Comparison of ENCODE assay signal across 8 mouse cellular contexts in genomic region chr17:35703751-35704271, GRCm38 (mm10). TPM values are rescaled to one million over a fixed set of nuclear protein-coding genes. Genes with fewer than 3 reads are reported as not detected.
DNase-seq lines count a peak whose midpoint lies in the region; ATAC-seq and TF ChIP-seq lines count a peak whose summit lies in the region.

No protein-coding gene starts in this region.

- H3K27me3 ChIP-seq in lung, postnatal 0 days (replicated peaks; ENCODE audit: insufficient read depth, low read length), result no peaks in the 10 kb centered on the region
- no peaks in the 10 kb centered on the region for H3K27me3 ChIP-seq in embryonic facial prominence, embryonic 15.5 days
- no peaks in the 10 kb centered on the region for H3K27me3 ChIP-seq in midbrain, embryonic 14.5 days (ENCODE audit: control insufficient read depth, insufficient read depth, low read length)

- no peak for TF ChIP-seq EP300 in lung, postnatal 0 days (IDR thresholded peaks at IDR 0.05)

- H3K36me3 ChIP-seq in lung, postnatal 0 days (ENCODE audit: insufficient read depth, low read length), result no peaks in the 10 kb centered on the region
- no peaks in the 10 kb centered on the region for H3K36me3 ChIP-seq in embryonic facial prominence, embryonic 15.5 days
- H3K36me3 ChIP-seq in midbrain, embryonic 14.5 days (ENCODE audit: control insufficient read depth, insufficient read depth, low read length), result no peaks in the 10 kb centered on the region

- no peak overlapping the region for H3K9ac ChIP-seq in lung, postnatal 0 days (replicated peaks; ENCODE audit: low read depth)
- H3K9ac ChIP-seq in embryonic facial prominence, embryonic 15.5 days, result peak overlapping the region; percentile 45
- peak overlapping the region; percentile 68 for H3K9ac ChIP-seq in midbrain, embryonic 14.5 days (replicated peaks; ENCODE audit: low read length)

- H3K4me3 ChIP-seq in lung, postnatal 0 days (ENCODE audit: low read depth, low read length), result no peak overlapping the region
- H3K4me3 ChIP-seq in embryonic facial prominence, embryonic 15.5 days (replicated peaks), result peak overlapping the region; percentile 38
- H3K4me3 ChIP-seq in midbrain, embryonic 14.5 days (replicated peaks; ENCODE audit: low read depth, low read length), result peak overlapping the region; percentile 77

- ATAC-seq in lung, postnatal 0 days, result no peak
- no peak for ATAC-seq in embryonic facial prominence, embryonic 15.5 days (ENCODE audit: insufficient number of reproducible peaks, low FRiP score, low TSS enrichment, low read depth)
- ATAC-seq in midbrain, embryonic 14.5 days (ENCODE audit: low FRiP score, low TSS enrichment), result peak; percentile 71
- no peak for ATAC-seq in inflammation-experienced regulatory T-cells, adult 6 months

- peaks cover 20% of the 10 kb centered on the region; the same call in 1 of the 2 replicates for H3K4me1 ChIP-seq in lung, postnatal 0 days (ENCODE audit: insufficient read depth, low read depth, low read length)
- peaks cover 56% of the 10 kb centered on the region for H3K4me1 ChIP-seq in embryonic facial prominence, embryonic 15.5 days
- H3K4me1 ChIP-seq in midbrain, embryonic 14.5 days (ENCODE audit: control insufficient read depth, insufficient read depth, low read length), result peaks cover 28% of the 10 kb centered on the region

- no peak for DNase-seq in lung, postnatal 0 days (ENCODE audit: low spot score)
- DNase-seq in lung, adult 18-20 months, result no peak
- peak; percentile 76 for DNase-seq in kidney, adult 11 months
- peak; percentile 88 for DNase-seq in midbrain, embryonic 14.5 days
- no peak for DNase-seq in adrenal gland, postnatal 10 days
- DNase-seq in right cerebral cortex, postnatal 25 days, result no peak

- 5% methylated on average over 13 of the region's 14 CpGs for WGBS in lung, postnatal 0 days
- 8% methylated on average over 14 of the region's 14 CpGs for WGBS in embryonic facial prominence, embryonic 15.5 days
- under 1% methylated on average over 14 of the region's 14 CpGs for WGBS in midbrain, embryonic 14.5 days

- no peaks in the 10 kb centered on the region for H3K9me3 ChIP-seq in lung, postnatal 0 days (ENCODE audit: low read length)
- H3K9me3 ChIP-seq in embryonic facial prominence, embryonic 15.5 days (replicated peaks), result no peaks in the 10 kb centered on the region
- no peaks in the 10 kb centered on the region for H3K9me3 ChIP-seq in midbrain, embryonic 14.5 days (ENCODE audit: control insufficient read depth, low read length)

- no peak for TF ChIP-seq CTCF in lung, postnatal 0 days (IDR thresholded peaks at IDR 0.05)

- peak overlapping the region; percentile 37 for H3K4me2 ChIP-seq in lung, postnatal 0 days (replicated peaks; ENCODE audit: low read depth, low read length)
- H3K4me2 ChIP-seq in embryonic facial prominence, embryonic 15.5 days (replicated peaks), result peak overlapping the region; percentile 77
- peak overlapping the region; percentile 89 for H3K4me2 ChIP-seq in midbrain, embryonic 14.5 days (ENCODE audit: low read length)

- peak overlapping the region; percentile 28; the same call in 1 of the 2 replicates for H3K27ac ChIP-seq in lung, postnatal 0 days (ENCODE audit: low read length)
- H3K27ac ChIP-seq in embryonic facial prominence, embryonic 15.5 days (replicated peaks), result peak overlapping the region; percentile 91
- peak overlapping the region; percentile 98 for H3K27ac ChIP-seq in midbrain, embryonic 14.5 days (replicated peaks; ENCODE audit: low read depth, low read length)

RNA-seq across cellular contexts. Expression of gene Ddr1, which starts 0.6 kb away (rescaled TPM):
- polyA plus RNA-seq in lung, postnatal 0 days (2015; fragmentation: Nextera tagmentation; extraction: Ambion mirVana), result 64.2 and 79.3 TPM in 2 replicates
- 95.1 and 100 TPM in 2 replicates for polyA plus RNA-seq in embryonic facial prominence, embryonic 15.5 days (2015; fragmentation: Nextera tagmentation; extraction: Ambion mirVana)
- polyA plus RNA-seq in midbrain, embryonic 14.5 days (2014; fragmentation: Nextera tagmentation; extraction: Ambion mirVana), result 52.9 and 87.2 TPM in 2 replicates
- 10 to 100 TPM; 33.7 to 39.6 TPM for total RNA-seq in adrenal gland, postnatal 10 days (2021)
- 1 to 10 TPM in 1 of 3 experiments, under 1 TPM in 2; 0.65 to 1.1 (median 0.73) TPM for polyA plus RNA-seq in inflammation-experienced regulatory T-cells, adult 6 months (2017; shearing (Covaris generic))

RNA-seq across cellular contexts. Expression of gene Gtf2h4, which starts 30.3 kb away (rescaled TPM):
- 19.2 and 21.4 TPM in 2 replicates for polyA plus RNA-seq in lung, postnatal 0 days (2015; fragmentation: Nextera tagmentation; extraction: Ambion mirVana)
- polyA plus RNA-seq in embryonic facial prominence, embryonic 15.5 days (2015; fragmentation: Nextera tagmentation; extraction: Ambion mirVana), result 35.4 and 39.5 TPM in 2 replicates
- polyA plus RNA-seq in midbrain, embryonic 14.5 days (2014; fragmentation: Nextera tagmentation; extraction: Ambion mirVana), result 23.6 and 25.5 TPM in 2 replicates
- total RNA-seq in adrenal gland, postnatal 10 days (2021), result 10 to 100 TPM; 27.6 to 32.2 TPM
- 10 to 100 TPM; 16.7 to 24.7 (median 17.9) TPM for polyA plus RNA-seq in inflammation-experienced regulatory T-cells, adult 6 months (2017; shearing (Covaris generic))

RNA-seq across cellular contexts. Expression of gene Vars2, which starts 36.4 kb away (rescaled TPM):
- polyA plus RNA-seq in lung, postnatal 0 days (2015; fragmentation: Nextera tagmentation; extraction: Ambion mirVana), result 11.4 and 15.2 TPM in 2 replicates
- 16.6 and 19.0 TPM in 2 replicates for polyA plus RNA-seq in embryonic facial prominence, embryonic 15.5 days (2015; fragmentation: Nextera tagmentation; extraction: Ambion mirVana)
- 9.5 and 14.8 TPM in 2 replicates for polyA plus RNA-seq in midbrain, embryonic 14.5 days (2014; fragmentation: Nextera tagmentation; extraction: Ambion mirVana)
- 10 to 100 TPM; 49.2 to 66.4 TPM for total RNA-seq in adrenal gland, postnatal 10 days (2021)
- 10 to 100 TPM; 10.4 to 13.2 (median 12.7) TPM for polyA plus RNA-seq in inflammation-experienced regulatory T-cells, adult 6 months (2017; shearing (Covaris generic))

Comparison
In these comparisons a context has a peak if more than half of its experiments do, and no peak if none do; other contexts are left out.
1. DNase-seq: peak in kidney, adult 11 months (single experiment) and midbrain, embryonic 14.5 days (single experiment); none in lung, postnatal 0 days (single experiment), lung, adult 18-20 months (0 of 2), adrenal gland, postnatal 10 days (single experiment) and right cerebral cortex, postnatal 25 days (single experiment).
2. H3K27ac ChIP-seq: peak in every context shown above with its lines; median percentile 98 in midbrain, embryonic 14.5 days; 91 in embryonic facial prominence, embryonic 15.5 days; 28 in lung, postnatal 0 days.
3. H3K4me2 ChIP-seq: peak in every context shown above with its lines; median percentile 89 in midbrain, embryonic 14.5 days; 77 in embryonic facial prominence, embryonic 15.5 days; 37 in lung, postnatal 0 days.
4. RNA of gene Ddr1, which starts 0.6 kb away (polyA plus RNA-seq): 95.1 to 100 TPM in embryonic facial prominence, embryonic 15.5 days, 52.9 to 87.2 TPM in midbrain, embryonic 14.5 days and 64.2 to 79.3 TPM in lung, postnatal 0 days; 0.65 to 1.1 TPM in inflammation-experienced regulatory T-cells, adult 6 months; every median in the first group is over 10 times any median in the second.